Mouse (Mus musculus) intestine, postnatal 0 days (tissue): ENCODE results near the gene Nup62. TPM values are rescaled to one million over a fixed set of nuclear protein-coding genes. Genes with fewer than 3 reads are reported as not detected.
A peak's percentile ranks its signal among the peaks of the same experiment; 100 is the strongest.

Source experiments
- ATAC-seq: fragments of 200-750 bp; cut with Nextera tagmentation; 2 replicates; pipeline ENCODE4 v1.8.0; 2017; ENCODE audit warnings: mild to moderate bottlenecking, moderate TSS enrichment, moderate library complexity
- H3K27ac ChIP-seq: fragments of 300-500 bp; sonication (generic); 2 replicates; pipeline ENCODE4 v1.5.1; 2014; ENCODE audit warnings: mild to moderate bottlenecking, low read depth, low read length, moderate library complexity
- H3K27me3 ChIP-seq: fragments of 300-500 bp; sonication (generic); replicated peaks from 2 replicates; pipeline ENCODE4 v1.6.1; 2014; ENCODE audit warnings: low read length, mixed read lengths; ENCODE audit not compliant: control insufficient read depth, insufficient read depth
- H3K36me3 ChIP-seq: fragments of 300-500 bp; sonication (generic); 2 replicates; pipeline ENCODE4 v1.6.1; 2014; ENCODE audit warnings: mild to moderate bottlenecking, moderate library complexity; ENCODE audit not compliant: control insufficient read depth, insufficient read depth
- H3K4me1 ChIP-seq: fragments of 300-500 bp; sonication (generic); replicated peaks from 2 replicates; pipeline ENCODE4 v1.6.1; 2014; ENCODE audit warnings: antibody characterized with exemption, low read length, mixed read lengths; ENCODE audit not compliant: control insufficient read depth, insufficient read depth
- H3K4me2 ChIP-seq: fragments of 300-500 bp; sonication (generic); replicated peaks from 2 replicates; pipeline ENCODE4 v1.6.1; 2014; ENCODE audit warnings: low read depth, mild to moderate bottlenecking, moderate library complexity
- H3K4me3 ChIP-seq: fragments of 300-500 bp; sonication (generic); 2 replicates; pipeline ENCODE4 v1.5.1; 2014; ENCODE audit warnings: low read depth, low read length
- H3K9ac ChIP-seq: fragments of 300-500 bp; sonication (generic); 2 replicates; pipeline ENCODE4 v1.6.1; 2014; ENCODE audit warnings: mild to moderate bottlenecking, low read depth, low read length
- H3K9me3 ChIP-seq: fragments of 300-500 bp; sonication (generic); 2 replicates; pipeline ENCODE4 v1.6.1; 2016; ENCODE audit warnings: mixed run types; ENCODE audit not compliant: control insufficient read depth
- CTCF ChIP-seq: sonication (generic); IDR thresholded peaks from 2 replicates; pipeline ENCODE4 v1.5.1; 2016; ENCODE audit warnings: low read depth, mild to moderate bottlenecking, control low read depth, antibody characterized with exemption, moderate library complexity
- WGBS: fragments of 180-500 bp; shearing (Covaris S2); extraction: QIAGEN DNeasy Blood & Tissue Kit; methylation state at CpG from one replicate; pipeline ENCODE4 v1.1.7; 2014; 5-methylcytosine and 5-hydroxymethylcytosine counted together
- polyA plus RNA-seq: library from polyadenylated mRNA; unstranded; fragments of >200 nt; fragmentation: Nextera tagmentation; extraction: Ambion mirVana; gene quantifications from 2 replicates; pipeline ENCODE4 v1.2.1, GENCODE M21; 2015

Nup62 gene
- 28.0 and 28.1 TPM in 2 replicates for polyA plus RNA-seq

GRCm38 (mm10) chr7:44815721-44816469 lies at the start of gene Nup62, which contains the start of gene Il4i1:
TSS of gene Nup62 (plus strand) at chr7:44816088.
TSS of gene Il4i1 (plus strand) at chr7:44816387.
- Histone ChIP-seq H3K27ac (peak within 1 kb of the TSS; percentile 95), H3K9me3 (no peaks in the 10 kb centered on the region), H3K36me3 (peaks cover 30% of the 10 kb centered on the region), H3K27me3 (no peaks in the 10 kb centered on the region), H3K4me2 (peak within 1 kb of the TSS; percentile 84), H3K4me3 (peak within 1 kb of the TSS; percentile 95), H3K9ac (peak within 1 kb of the TSS; percentile 89), H3K4me1 (peaks cover 16% of the 10 kb centered on the region)
- ATAC-seq, result peak; percentile 94
- no peak for TF ChIP-seq CTCF
- under 1% methylated on average over 62 of the region's 62 CpGs for WGBS

GRCm38 (mm10) chr7:44768129-44768528 lies 47.8 kb upstream of the Nup62 start:
- H3K4me1 ChIP-seq, result no peaks in the 10 kb centered on the region
- H3K36me3 ChIP-seq, result peaks cover 91% of the 10 kb centered on the region
- H3K27ac ChIP-seq, result no peak overlapping the region
- H3K4me3 ChIP-seq, result no peak overlapping the region
- H3K9ac ChIP-seq, result no peak overlapping the region
- no peak for TF ChIP-seq CTCF
- WGBS, result 84% methylated on average over 5 of the region's 5 CpGs
- H3K27me3 ChIP-seq, result no peaks in the 10 kb centered on the region
- H3K4me2 ChIP-seq, result no peak overlapping the region
- H3K9me3 ChIP-seq, result no peaks in the 10 kb centered on the region
- no peak for ATAC-seq

DNA sequence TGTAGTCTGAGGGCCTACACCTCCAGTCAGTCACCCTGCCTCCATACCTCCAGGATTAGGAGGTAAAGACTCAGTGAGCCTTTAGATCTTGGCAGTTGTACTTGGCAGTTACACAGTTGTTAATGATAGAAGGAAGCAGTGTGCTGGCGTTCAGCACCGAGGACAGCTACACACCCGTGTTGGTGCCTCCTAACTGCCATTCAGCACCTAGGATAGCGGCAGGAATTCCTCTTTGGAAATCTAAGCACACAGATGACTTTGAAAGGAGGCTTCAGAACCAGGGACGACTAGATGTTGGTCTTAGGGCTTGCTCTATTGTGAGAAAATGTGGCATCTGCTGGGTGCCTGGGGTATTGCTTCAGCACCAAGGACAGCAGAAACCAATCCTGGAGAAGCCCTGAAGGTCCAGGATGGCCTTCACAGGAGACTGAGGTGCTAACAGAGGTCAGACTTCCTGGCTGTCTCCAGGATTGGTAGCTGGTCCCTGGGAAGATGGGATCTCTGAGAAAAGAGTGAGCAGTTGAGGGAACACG lies 45.8 kb upstream of the Nup62 start:
- peak; percentile 34 for TF ChIP-seq CTCF
- H3K27ac ChIP-seq, result no peak overlapping the region
- H3K4me3 ChIP-seq, result no peak overlapping the region
- H3K36me3 ChIP-seq, result peaks cover 86% of the 10 kb centered on the region
- H3K4me2 ChIP-seq, result no peak overlapping the region
- no peak overlapping the region for H3K9ac ChIP-seq
- no peaks in the 10 kb centered on the region for H3K9me3 ChIP-seq
- no peaks in the 10 kb centered on the region for H3K27me3 ChIP-seq
- no peaks in the 10 kb centered on the region for H3K4me1 ChIP-seq
- peak; percentile 25 for ATAC-seq
- WGBS, result 17% methylated on average over 6 of the region's 6 CpGs

- Histone ChIP-seq H3K9ac (no peak overlapping the region), H3K36me3 (peaks cover 82% of the 10 kb centered on the region), H3K4me3 (no peak overlapping the region), H3K9me3 (no peaks in the 10 kb centered on the region), H3K27me3 (no peaks in the 10 kb centered on the region), H3K4me2 (no peak overlapping the region), H3K4me1 (no peaks in the 10 kb centered on the region), H3K27ac (no peak overlapping the region)
- no peak for TF ChIP-seq CTCF
- ATAC-seq, result no peak
- 91% methylated on average over 8 of the region's 8 CpGs for WGBS
These were observed 43.2 kb upstream of the Nup62 start for GRCm38 (mm10) chr7:44772591-44773204.

GRCm38 (mm10) chr7:44776849-44777498 lies 38.9 kb upstream of the Nup62 start:
- Histone ChIP-seq H3K9me3 (no peaks in the 10 kb centered on the region), H3K36me3 (peaks cover 49% of the 10 kb centered on the region), H3K9ac (no peak overlapping the region), H3K4me3 (no peak overlapping the region), H3K27ac (no peak overlapping the region), H3K4me1 (no peaks in the 10 kb centered on the region), H3K27me3 (no peaks in the 10 kb centered on the region), H3K4me2 (no peak overlapping the region)
- WGBS, result 86% methylated on average over 9 of the region's 9 CpGs
- ATAC-seq, result no peak
- TF ChIP-seq CTCF, result no peak

GRCm38 (mm10) chr7:44780101-44780500 lies 35.8 kb upstream of the Nup62 start:
- H3K4me1 ChIP-seq, result no peaks in the 10 kb centered on the region
- no peaks in the 10 kb centered on the region for H3K27me3 ChIP-seq
- no peak overlapping the region for H3K9ac ChIP-seq
- no peak overlapping the region for H3K4me3 ChIP-seq
- H3K27ac ChIP-seq, result no peak overlapping the region
- H3K9me3 ChIP-seq, result no peaks in the 10 kb centered on the region
- WGBS, result 78% methylated on average over 8 of the region's 8 CpGs
- TF ChIP-seq CTCF, result no peak
- ATAC-seq, result no peak
- peaks cover 27% of the 10 kb centered on the region for H3K36me3 ChIP-seq
- no peak overlapping the region for H3K4me2 ChIP-seq
